Mouse (Mus musculus): ENCODE data around the gene Zmynd10. TPM values are rescaled to one million over a fixed set of nuclear protein-coding genes. Genes with fewer than 3 reads are reported as not detected.

The Zmynd10 gene
- total RNA-seq, 2 experiments from 2014 or later, result not detected

Other genes starting within 250 kb of the Zmynd10 start
- gene Hemk1, start 208.9 kb upstream of the Zmynd10 start, total RNA-seq (2021), result 10 to 100 TPM; 12.8 to 15.7 TPM
- 10 to 100 TPM; 34.1 to 44.0 TPM for gene 6430571L13Rik, start 206.7 kb upstream of the Zmynd10 start, total RNA-seq (2021)
- gene Cacna2d2, start 147.7 kb upstream of the Zmynd10 start, total RNA-seq (2021), result under 1 TPM; 0.83 to 0.84 TPM
- gene Tmem115, start 13.4 kb upstream of the Zmynd10 start, total RNA-seq (2021), result 10 to 100 TPM; 14.8 to 15.2 TPM
- 1 to 10 TPM; 2.0 TPM for gene Cyb561d2, start 5.1 kb upstream of the Zmynd10 start, total RNA-seq (2021)
- 10 to 100 TPM in 1 of 2 experiments, 1 to 10 TPM in 1; 9.5 to 10.2 TPM for gene Nprl2, start 5.1 kb upstream of the Zmynd10 start, total RNA-seq (2021)
- 10 to 100 TPM; 10.8 to 12.5 TPM for gene Rassf1, start 4.3 kb downstream of the Zmynd10 start, total RNA-seq (2021)
- gene Tusc2, start 16.0 kb downstream of the Zmynd10 start, total RNA-seq (2021), result 10 to 100 TPM; 30.5 to 31.1 TPM
- 10 to 100 TPM; 12.0 to 15.2 TPM for gene Hyal2, start 20.6 kb downstream of the Zmynd10 start, total RNA-seq (2021)
- 1 to 10 TPM; 2.2 to 2.3 TPM for gene Hyal1, start 29.6 kb downstream of the Zmynd10 start, total RNA-seq (2021)
- 10 to 100 TPM; 10.4 to 13.4 TPM for gene Naa80, start 31.6 kb downstream of the Zmynd10 start, total RNA-seq (2021)
- under 1 TPM; 0.38 to 0.72 TPM for gene Hyal3, start 33.5 kb downstream of the Zmynd10 start, total RNA-seq (2021)
- 10 to 100 TPM; 44.2 to 45.3 TPM for gene Ifrd2, start 40.3 kb downstream of the Zmynd10 start, total RNA-seq (2021)
- gene Sema3b, start 61.9 kb downstream of the Zmynd10 start, total RNA-seq (2021), result 10 to 100 TPM; 18.1 to 19.4 TPM
- 10 to 100 TPM; 73.2 to 87.6 TPM for gene Gnai2, start 88.1 kb downstream of the Zmynd10 start, total RNA-seq (2021)
- gene Slc38a3, start 122.2 kb downstream of the Zmynd10 start, total RNA-seq (2021), result 10 to 100 TPM; 72.1 to 77.5 TPM
- gene Gnat1, start 132.4 kb downstream of the Zmynd10 start, total RNA-seq (2021), result not detected
- gene Sema3f, start 163.2 kb downstream of the Zmynd10 start, total RNA-seq (2021), result 1 to 10 TPM; 5.9 to 9.7 TPM
- gene Rbm5, start 223.7 kb downstream of the Zmynd10 start, total RNA-seq (2021), result 10 to 100 TPM; 35.3 to 36.6 TPM

All from gastrocnemius, postnatal 25 days (tissue).